Mouse (Mus musculus): ENCODE data around the gene Sh2d6.

GRCm38 (mm10) chr6:72486307-72486706 lies 35.2 kb downstream of the Sh2d6 start:
- TF ChIP-seq CTCF (IDR thresholded peaks at IDR 0.05; ENCODE audit: low read depth, low read length): no peak
- no peak for TF ChIP-seq POLR2A (IDR thresholded peaks at IDR 0.05; ENCODE audit: insufficient read depth, low read length)
- no peak for TF ChIP-seq EP300 (IDR thresholded peaks at IDR 0.05; ENCODE audit: insufficient read depth, low read depth, low read length)
